Mouse (Mus musculus) E14TG2a.4 (cell line): Measurements from ENCODE around the gene Fbxo36.

Experiments
- H3K27me3 ChIP-seq: 2 replicates; pipeline ENCODE4 v1.6.1; 2014; ENCODE audit warnings: low read length, control low read depth; ENCODE audit not compliant: insufficient read depth
- H3K36me3 ChIP-seq: 2 replicates; pipeline ENCODE4 v1.6.1; 2014; ENCODE audit warnings: low read length, control low read depth; ENCODE audit not compliant: insufficient read depth
- H3K4me1 ChIP-seq: replicated peaks from 2 replicates; pipeline ENCODE4 v1.6.1; 2014; ENCODE audit warnings: low read depth, low read length, control low read depth
- H3K4me3 ChIP-seq: replicated peaks from 2 replicates; pipeline ENCODE4 v1.5.1; 2014; ENCODE audit warnings: mild to moderate bottlenecking, low read length
- H3K9me3 ChIP-seq: 2 replicates; pipeline ENCODE4 v1.6.1; 2014; ENCODE audit warnings: low read length, control low read depth
- CTCF ChIP-seq: conservative IDR thresholded peaks from 2 replicates; pipeline ENCODE4 v1.5.1; 2014; ENCODE audit warnings: low read length
- NANOG ChIP-seq: IDR thresholded peaks from 2 replicates; pipeline ENCODE4 v1.6.1; 2014; ENCODE audit warnings: borderline replicate concordance, low read length, mixed read lengths
- POU5F1 ChIP-seq: IDR thresholded peaks from 2 replicates; pipeline ENCODE4 v1.6.1; 2014; ENCODE audit warnings: low read length, borderline replicate concordance

The Fbxo36 gene

DNA sequence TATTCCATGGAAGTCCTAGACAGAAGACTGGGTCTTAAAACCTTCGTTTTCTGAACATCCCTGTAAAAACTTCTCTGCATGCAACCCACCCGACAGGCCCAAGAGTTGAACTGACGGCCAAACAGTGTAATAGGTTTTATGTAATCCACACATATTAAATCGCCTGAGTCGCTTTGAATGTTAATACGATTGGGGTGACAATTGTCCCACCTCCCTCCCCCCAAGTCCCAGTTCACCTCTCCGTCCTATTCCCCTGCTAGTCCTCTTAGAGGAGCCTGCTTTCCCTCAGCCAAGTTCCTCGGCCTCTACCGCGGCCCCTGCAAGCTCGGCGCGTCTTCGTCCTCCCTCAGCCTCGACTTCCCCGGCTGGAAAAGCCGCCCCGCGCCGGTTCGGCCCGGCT, 1.5 kb upstream of the Fbxo36 start:
- Histone ChIP-seq H3K4me1 (peaks cover 66% of the 10 kb centered on the region), H3K4me3 (peak overlapping the region; percentile 90), H3K36me3 (peaks cover 38% of the 10 kb centered on the region), H3K9me3 (no peaks in the 10 kb centered on the region), H3K27me3 (no peaks in the 10 kb centered on the region)
- no peak for TF ChIP-seq POU5F1
- TF ChIP-seq NANOG, result no peak
- no peak for TF ChIP-seq CTCF

DNA sequence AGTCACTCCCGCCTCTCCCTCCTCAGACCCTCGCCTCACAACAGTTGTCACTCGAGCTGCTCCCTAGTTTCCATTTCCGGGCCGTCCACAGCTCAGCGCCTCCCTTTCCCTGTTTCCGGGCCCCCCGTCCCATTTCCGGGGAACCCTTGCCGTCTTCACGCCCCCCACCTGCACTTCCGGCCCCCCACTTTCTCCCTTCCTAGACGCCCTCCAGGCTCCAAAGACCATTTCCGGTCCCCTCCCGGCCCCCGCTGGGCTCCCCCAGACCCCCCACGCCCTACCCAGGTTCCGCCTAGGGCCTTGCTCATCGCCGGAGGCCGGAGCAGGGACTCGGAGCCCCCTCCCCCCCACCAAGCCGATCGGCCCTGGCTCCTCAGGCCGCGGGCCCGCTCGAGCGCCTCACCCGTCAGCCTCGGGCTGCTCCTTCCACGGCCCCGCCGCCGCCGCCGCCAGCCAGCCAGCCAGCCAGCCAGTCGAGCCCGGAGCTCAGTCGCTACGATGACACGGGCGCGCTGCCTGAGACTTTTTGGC, 955 bp upstream of the Fbxo36 start:
- H3K4me1 ChIP-seq, result peaks cover 66% of the 10 kb centered on the region
- H3K9me3 ChIP-seq, result no peaks in the 10 kb centered on the region
- TF ChIP-seq CTCF, result no peak
- no peak for TF ChIP-seq POU5F1
- no peak for TF ChIP-seq NANOG
- no peaks in the 10 kb centered on the region for H3K27me3 ChIP-seq
- H3K4me3 ChIP-seq, result peak overlapping the region; percentile 90
- peaks cover 39% of the 10 kb centered on the region for H3K36me3 ChIP-seq

DNA sequence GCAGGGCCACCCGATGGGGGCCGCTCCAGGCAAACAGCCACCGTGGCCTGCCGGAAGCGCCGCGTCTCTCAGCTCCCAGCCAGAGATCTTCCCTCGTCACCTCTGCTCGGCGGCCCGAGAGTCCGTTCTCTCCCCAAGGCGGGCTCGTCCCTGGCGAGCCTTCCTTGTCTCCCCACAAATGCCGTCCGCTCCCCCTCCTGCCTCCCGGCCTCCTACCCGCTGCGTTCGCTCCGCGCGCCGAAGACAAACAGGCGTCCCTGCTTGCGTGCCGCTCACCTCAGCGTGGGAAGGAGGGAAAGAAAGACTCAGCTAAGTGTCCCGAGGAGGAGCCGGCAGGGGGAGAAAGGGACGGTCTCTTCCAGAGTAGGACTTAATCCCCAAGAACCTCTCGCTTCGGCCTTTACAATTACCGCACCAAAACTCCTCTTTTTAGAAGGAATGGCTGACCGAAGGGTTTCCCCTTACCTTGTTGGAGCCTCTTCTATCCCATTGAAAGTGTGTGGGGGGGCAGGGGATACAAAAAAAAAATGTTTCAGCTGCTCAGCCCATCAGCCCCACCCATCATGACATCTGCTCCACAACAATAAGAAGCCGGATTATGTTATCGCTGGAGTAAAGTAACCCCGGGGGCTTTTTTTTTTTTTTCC, 500 bp downstream of the Fbxo36 start, which contains the start of gene Trip12:
Gene Trip12 (minus strand): TSS at position 499 of the 647 bp plus-strand sequence.
- TF ChIP-seq NANOG (peak; percentile 33; the same call in 1 of the 2 replicates), CTCF (no peak)
- H3K36me3 ChIP-seq, result peaks cover 34% of the 10 kb centered on the region
- no peaks in the 10 kb centered on the region for H3K9me3 ChIP-seq
- H3K27me3 ChIP-seq, result no peaks in the 10 kb centered on the region
- peaks cover 64% of the 10 kb centered on the region for H3K4me1 ChIP-seq
- H3K4me3 ChIP-seq, result peak within 1 kb of the TSS; percentile 90

DNA sequence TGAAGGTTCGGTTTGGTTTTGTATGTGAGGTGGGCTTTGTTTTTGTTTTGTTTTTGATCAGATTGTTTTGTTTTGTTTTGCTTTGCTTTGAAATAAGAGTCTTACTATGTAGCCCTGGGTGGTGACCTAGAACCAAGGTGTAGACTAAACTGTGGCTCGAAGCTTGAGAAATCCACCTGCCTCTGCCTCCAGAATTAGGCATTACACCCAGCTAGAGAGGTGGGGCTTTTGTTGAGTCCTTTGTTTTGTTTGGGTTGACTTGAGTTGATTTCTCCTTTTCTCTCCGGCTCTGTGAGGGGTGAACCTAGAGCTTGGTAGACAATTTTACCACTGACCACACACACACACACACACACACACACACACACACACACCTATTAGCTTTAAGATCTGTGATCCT, 1.4 kb downstream of the Fbxo36 start:
- Histone ChIP-seq H3K27me3 (no peaks in the 10 kb centered on the region), H3K9me3 (no peaks in the 10 kb centered on the region), H3K36me3 (peaks cover 38% of the 10 kb centered on the region), H3K4me3 (peak overlapping the region; percentile 90), H3K4me1 (peaks cover 65% of the 10 kb centered on the region)
- TF ChIP-seq POU5F1 (no peak), CTCF (no peak), NANOG (no peak)

DNA sequence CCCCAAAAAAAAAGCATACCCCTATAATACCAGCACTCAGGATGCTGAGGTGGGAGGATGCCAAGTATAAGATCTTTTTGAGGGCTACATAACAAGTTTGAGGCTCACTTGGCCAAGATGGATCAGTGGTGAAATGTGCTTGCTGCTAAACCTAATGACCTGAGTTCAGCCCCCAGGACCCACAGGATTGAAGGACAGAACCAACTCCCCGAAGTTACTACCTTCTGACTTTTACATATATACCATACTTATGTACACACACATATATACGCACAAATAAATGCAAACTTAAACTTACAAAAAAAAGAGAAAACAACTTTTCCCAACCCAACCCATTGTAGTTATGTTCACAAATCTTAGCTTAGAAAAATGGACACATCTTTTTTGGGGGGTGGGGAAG, 3.7 kb downstream of the Fbxo36 start:
- Histone ChIP-seq H3K4me1 (peaks cover 73% of the 10 kb centered on the region), H3K4me3 (no peak overlapping the region), H3K27me3 (no peaks in the 10 kb centered on the region), H3K36me3 (peaks cover 52% of the 10 kb centered on the region), H3K9me3 (no peaks in the 10 kb centered on the region)
- TF ChIP-seq POU5F1 (no peak), CTCF (no peak), NANOG (no peak)

DNA sequence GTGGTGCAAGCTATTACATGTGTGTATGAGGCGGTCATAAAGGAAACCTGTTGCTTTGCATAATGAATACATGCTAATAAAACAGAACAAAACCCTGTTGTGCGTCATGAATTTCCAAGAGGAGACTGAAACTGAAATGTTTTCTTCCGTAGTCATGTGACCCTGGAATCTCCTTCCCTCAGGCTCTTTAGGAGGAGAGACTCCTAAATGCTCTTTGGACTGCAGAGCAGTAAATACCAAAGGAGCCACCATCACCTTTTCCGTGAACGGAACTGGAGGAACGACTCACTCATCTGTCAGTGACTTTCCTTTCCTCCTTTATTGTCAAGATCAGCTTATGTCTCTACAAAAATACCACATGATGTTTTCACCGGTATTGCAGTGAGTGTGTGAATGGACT, 8.1 kb downstream of the Fbxo36 start:
- H3K36me3 ChIP-seq, result peaks cover 49% of the 10 kb centered on the region
- H3K4me1 ChIP-seq, result peaks cover 88% of the 10 kb centered on the region
- no peak for TF ChIP-seq NANOG
- TF ChIP-seq POU5F1, result no peak
- TF ChIP-seq CTCF, result no peak
- H3K4me3 ChIP-seq, result peak overlapping the region; percentile 79
- no peaks in the 10 kb centered on the region for H3K27me3 ChIP-seq
- H3K9me3 ChIP-seq, result no peaks in the 10 kb centered on the region

DNA sequence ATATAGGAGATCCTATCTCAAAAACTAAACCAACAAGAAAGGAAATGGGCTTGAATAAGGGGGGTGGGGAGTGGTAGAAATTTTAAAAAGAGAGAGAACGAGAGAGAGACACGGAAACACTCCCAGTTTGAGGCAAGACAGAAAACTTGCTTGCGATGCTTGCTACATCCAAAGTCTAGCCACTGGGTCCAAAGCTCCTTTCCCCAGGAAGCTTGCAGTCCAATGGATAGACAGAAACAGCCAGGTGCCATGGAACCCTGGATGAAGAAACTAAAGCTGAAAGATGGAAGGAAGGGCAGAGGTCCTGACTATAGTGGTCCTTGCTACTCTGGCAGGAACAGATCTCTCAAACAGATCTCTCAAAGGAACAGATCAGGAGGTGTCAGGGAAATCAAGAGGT, 8.7 kb downstream of the Fbxo36 start:
- Histone ChIP-seq H3K4me1 (peaks cover 88% of the 10 kb centered on the region), H3K4me3 (peak overlapping the region; percentile 79), H3K36me3 (peaks cover 43% of the 10 kb centered on the region), H3K27me3 (no peaks in the 10 kb centered on the region), H3K9me3 (no peaks in the 10 kb centered on the region)
- no peak for TF ChIP-seq CTCF
- TF ChIP-seq NANOG, result no peak
- no peak for TF ChIP-seq POU5F1

DNA sequence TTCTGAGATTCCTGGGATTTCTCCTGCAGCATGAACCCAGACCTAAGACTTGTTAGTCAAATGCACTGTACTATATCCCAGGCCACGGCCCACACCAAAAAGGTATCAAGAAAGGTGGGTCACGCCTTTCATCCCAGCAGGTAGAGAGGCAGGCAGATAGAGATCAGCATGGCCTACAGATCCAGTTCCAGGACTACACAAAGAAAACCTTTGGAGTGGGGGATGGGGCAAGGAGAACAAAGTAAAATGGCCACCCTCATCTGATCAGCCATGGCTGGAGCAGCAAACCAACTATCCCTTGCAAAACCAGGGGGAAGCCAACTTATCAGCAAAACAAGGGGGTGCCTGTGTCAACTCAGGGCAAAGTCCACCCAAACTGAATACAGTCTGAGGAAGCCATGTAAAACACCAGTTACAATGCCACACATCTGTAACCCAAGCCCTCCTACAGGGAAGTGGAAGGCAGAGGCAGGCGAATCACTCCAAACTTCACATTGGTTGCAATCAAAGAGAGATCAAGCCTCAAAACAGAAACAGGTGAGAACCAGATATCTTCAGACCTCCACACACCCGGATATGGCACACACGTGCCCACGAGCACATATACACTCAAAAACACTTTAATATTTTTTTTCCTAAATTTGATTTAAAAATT, 9.3 kb downstream of the Fbxo36 start:
- Histone ChIP-seq H3K27me3 (no peaks in the 10 kb centered on the region), H3K36me3 (peaks cover 39% of the 10 kb centered on the region), H3K4me1 (peaks cover 89% of the 10 kb centered on the region), H3K4me3 (peak overlapping the region; percentile 79), H3K9me3 (no peaks in the 10 kb centered on the region)
- TF ChIP-seq POU5F1 (no peak), NANOG (no peak), CTCF (no peak)

DNA sequence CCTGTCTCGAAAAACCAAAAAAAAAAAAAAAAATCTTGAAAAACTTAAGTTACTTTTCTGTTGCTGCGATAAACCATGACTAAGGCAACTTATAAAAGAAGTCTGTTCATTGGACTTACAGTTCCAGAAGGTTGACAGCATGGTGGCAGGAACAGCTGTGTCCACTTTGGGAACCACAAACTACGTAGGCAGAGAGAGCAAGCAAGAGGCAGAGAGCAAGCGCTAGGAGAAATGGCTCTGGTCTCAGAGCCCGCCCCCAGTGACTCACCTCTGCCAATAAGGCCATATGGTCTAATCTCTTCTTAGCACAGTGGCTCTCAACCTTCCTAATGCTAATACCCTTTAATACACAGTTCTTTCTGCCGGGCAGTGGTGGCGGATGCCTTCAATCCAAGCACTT, 10.2 kb downstream of the Fbxo36 start:
- Histone ChIP-seq H3K9me3 (no peaks in the 10 kb centered on the region), H3K27me3 (no peaks in the 10 kb centered on the region), H3K36me3 (peaks cover 31% of the 10 kb centered on the region), H3K4me3 (peak overlapping the region; percentile 79), H3K4me1 (peaks cover 89% of the 10 kb centered on the region)
- TF ChIP-seq NANOG (no peak), CTCF (no peak), POU5F1 (no peak)
